Mouse (Mus musculus) hindbrain, embryonic 16.5 days (tissue): ENCODE measurements around the gene Homer1. TPM values are rescaled to one million over a fixed set of nuclear protein-coding genes. Genes with fewer than 3 reads are reported as not detected.

ENCODE experiments used
- ATAC-seq: fragments of 200-750 bp; cut with Nextera tagmentation; 2 replicates; pipeline ENCODE4 v1.8.0; 2017; ENCODE audit warnings: moderate TSS enrichment, moderate library complexity
- H3K27ac ChIP-seq: fragments of 300-500 bp; sonication (generic); 2 replicates; pipeline ENCODE4 v1.5.1; 2014; ENCODE audit warnings: low read depth, mild to moderate bottlenecking, control low read depth, low read length, moderate library complexity
- H3K27me3 ChIP-seq: fragments of 300-500 bp; sonication (generic); replicated peaks from 2 replicates; pipeline ENCODE4 v1.6.1; 2014; ENCODE audit warnings: low read length; ENCODE audit not compliant: control insufficient read depth, insufficient read depth
- H3K36me3 ChIP-seq: fragments of 300-500 bp; sonication (generic); 2 replicates; pipeline ENCODE4 v1.6.1; 2014; ENCODE audit warnings: mild to moderate bottlenecking, low read length, moderate library complexity, mixed read lengths; ENCODE audit not compliant: control insufficient read depth, insufficient read depth
- H3K4me1 ChIP-seq: fragments of 300-500 bp; sonication (generic); 2 replicates; pipeline ENCODE4 v1.6.1; 2014; ENCODE audit warnings: low read depth, low read length; ENCODE audit not compliant: control insufficient read depth, insufficient read depth
- H3K4me2 ChIP-seq: fragments of 300-500 bp; sonication (generic); 2 replicates; pipeline ENCODE4 v1.6.1; 2014; ENCODE audit warnings: mild to moderate bottlenecking, low read length, control low read depth, moderate library complexity
- H3K4me3 ChIP-seq: fragments of 300-500 bp; sonication (generic); 2 replicates; pipeline ENCODE4 v1.5.1; 2014; ENCODE audit warnings: mild to moderate bottlenecking, low read length, control low read depth, moderate library complexity
- H3K9ac ChIP-seq: fragments of 300-500 bp; sonication (generic); 2 replicates; pipeline ENCODE4 v1.6.1; 2014; ENCODE audit warnings: low read depth, mild to moderate bottlenecking, control low read depth, low read length, moderate library complexity
- H3K9me3 ChIP-seq: fragments of 300-500 bp; sonication (generic); 2 replicates; pipeline ENCODE4 v1.6.1; 2014; ENCODE audit warnings: mild to moderate bottlenecking, low read length, moderate library complexity; ENCODE audit not compliant: control insufficient read depth
- WGBS: fragments of 180-500 bp; shearing (Covaris S2); extraction: QIAGEN DNeasy Blood & Tissue Kit; methylation state at CpG from one replicate; pipeline ENCODE4 v1.1.7; 2014; 5-methylcytosine and 5-hydroxymethylcytosine counted together
- polyA plus RNA-seq: library from polyadenylated mRNA; unstranded; fragments of >200 nt; fragmentation: Nextera tagmentation; extraction: Ambion mirVana; gene quantifications from 2 replicates; pipeline ENCODE4 v1.2.1, GENCODE M21; 2015

The Homer1 gene
- 9.4 and 9.6 TPM in 2 replicates for polyA plus RNA-seq

- no peak for ATAC-seq
- no peaks in the 10 kb centered on the region for H3K4me1 ChIP-seq
- no peak within 1 kb of the TSS for H3K27ac ChIP-seq
- WGBS = 68% methylated on average over 5 of the region's 5 CpGs
- H3K4me3 ChIP-seq = no peak within 1 kb of the TSS
- H3K4me2 ChIP-seq = no peak within 1 kb of the TSS
- H3K36me3 ChIP-seq = no peaks in the 10 kb centered on the region
- H3K9ac ChIP-seq = no peak within 1 kb of the TSS
- no peaks in the 10 kb centered on the region for H3K9me3 ChIP-seq
- no peaks in the 10 kb centered on the region for H3K27me3 ChIP-seq
Observed at GRCm38 (mm10) chr13:93299316-93299715, at the start of gene Homer1. Homer1 (plus strand) TSS chr13:93299635.

DNA sequence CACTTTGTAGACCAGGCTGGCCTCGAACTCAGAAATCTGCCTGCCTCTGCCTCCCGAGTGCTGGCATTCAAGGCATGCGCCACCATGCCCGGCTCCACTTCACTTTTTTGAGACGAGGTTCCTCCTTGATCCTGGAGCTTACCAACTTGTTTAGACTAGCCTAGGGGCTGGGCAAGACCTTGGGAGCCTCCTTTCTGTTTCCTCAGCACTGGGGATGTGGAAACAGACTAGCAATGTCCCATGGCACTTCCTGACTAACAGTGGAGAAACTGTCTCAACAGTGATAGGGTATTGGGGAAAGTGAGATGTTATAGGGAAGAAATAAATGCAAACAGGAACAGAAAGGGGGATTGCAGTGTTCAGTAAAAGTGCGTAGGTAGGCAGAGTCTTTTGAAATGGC is 47.7 kb upstream of the Homer1 start:
- Histone ChIP-seq H3K36me3 (no peaks in the 10 kb centered on the region), H3K4me1 (no peaks in the 10 kb centered on the region), H3K9me3 (no peaks in the 10 kb centered on the region), H3K4me3 (no peak overlapping the region), H3K9ac (no peak overlapping the region), H3K27me3 (no peaks in the 10 kb centered on the region), H3K4me2 (no peak overlapping the region), H3K27ac (no peak overlapping the region)
- 91% methylated on average over 6 of the region's 6 CpGs for WGBS
- no peak for ATAC-seq

- ATAC-seq = no peak
- Histone ChIP-seq H3K27me3 (no peaks in the 10 kb centered on the region), H3K4me1 (no peaks in the 10 kb centered on the region), H3K4me3 (no peak overlapping the region), H3K9ac (no peak overlapping the region), H3K27ac (no peak overlapping the region), H3K9me3 (no peaks in the 10 kb centered on the region), H3K36me3 (no peaks in the 10 kb centered on the region), H3K4me2 (no peak overlapping the region)
- WGBS = 69% methylated on average over 10 of the region's 10 CpGs
Observed at GRCm38 (mm10) chr13:93252175-93252574, 47.3 kb upstream of the Homer1 start.

- Histone ChIP-seq H3K36me3 (no peaks in the 10 kb centered on the region), H3K4me2 (no peak overlapping the region), H3K9me3 (no peaks in the 10 kb centered on the region), H3K4me3 (no peak overlapping the region), H3K4me1 (no peaks in the 10 kb centered on the region), H3K27me3 (no peaks in the 10 kb centered on the region), H3K27ac (no peak overlapping the region), H3K9ac (no peak overlapping the region)
- 72% methylated on average over 5 of the region's 5 CpGs for WGBS
- no peak for ATAC-seq
Observed at GRCm38 (mm10) chr13:93252941-93253340, 46.5 kb upstream of the Homer1 start.

- H3K4me1 ChIP-seq = no peaks in the 10 kb centered on the region
- no peak overlapping the region for H3K4me2 ChIP-seq
- H3K4me3 ChIP-seq = no peak overlapping the region
- no peak overlapping the region for H3K9ac ChIP-seq
- H3K9me3 ChIP-seq = no peaks in the 10 kb centered on the region
- WGBS = 89% methylated on average over 2 of the region's 2 CpGs
- no peak for ATAC-seq
- no peak overlapping the region for H3K27ac ChIP-seq
- H3K36me3 ChIP-seq = no peaks in the 10 kb centered on the region
- H3K27me3 ChIP-seq = no peaks in the 10 kb centered on the region
Observed at GRCm38 (mm10) chr13:93267151-93267550, 32.3 kb upstream of the Homer1 start.

DNA sequence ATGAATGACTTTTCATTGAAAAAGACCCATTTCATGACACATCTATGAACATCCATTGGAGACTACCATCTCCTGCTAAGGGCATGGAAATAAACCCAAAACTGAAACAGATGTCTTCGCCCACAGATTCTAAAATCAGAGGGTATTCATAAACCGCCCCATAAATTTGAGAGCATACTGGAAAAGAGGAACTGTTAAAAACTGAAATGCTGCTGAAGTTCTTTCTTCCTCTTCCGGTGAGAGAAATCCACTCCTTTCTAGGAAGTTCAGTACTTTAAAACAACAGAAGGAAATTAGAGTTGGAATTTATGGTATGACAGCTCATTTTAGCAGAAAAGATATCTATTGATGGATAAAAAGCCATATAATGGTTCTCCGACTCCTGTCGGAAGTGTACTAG is 1.1 kb downstream of the Homer1 start:
- 93% methylated on average over 5 of the region's 5 CpGs for WGBS
- no peaks in the 10 kb centered on the region for H3K4me1 ChIP-seq
- H3K27ac ChIP-seq = no peak overlapping the region
- H3K36me3 ChIP-seq = no peaks in the 10 kb centered on the region
- H3K4me3 ChIP-seq = no peak overlapping the region
- H3K4me2 ChIP-seq = no peak overlapping the region
- ATAC-seq = no peak
- no peaks in the 10 kb centered on the region for H3K27me3 ChIP-seq
- no peak overlapping the region for H3K9ac ChIP-seq
- no peaks in the 10 kb centered on the region for H3K9me3 ChIP-seq

DNA sequence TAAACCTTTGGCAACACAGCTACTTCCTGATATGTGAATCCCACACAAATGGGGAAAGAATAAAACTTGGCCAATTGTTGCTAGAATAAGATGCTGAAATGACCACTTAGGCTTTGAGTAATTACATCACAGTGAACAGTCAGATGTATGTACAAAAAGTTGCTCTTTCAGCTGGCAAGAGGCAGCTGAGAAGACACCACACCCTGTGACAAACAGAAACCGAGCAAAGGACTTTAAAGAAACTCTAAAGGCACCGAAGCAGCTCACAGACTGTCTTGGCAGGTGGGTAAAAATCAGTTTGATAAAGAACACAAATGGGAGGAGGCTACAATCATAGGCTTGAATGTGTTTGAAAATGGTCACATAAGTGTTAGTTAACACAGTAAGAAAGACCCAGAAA is 1.6 kb downstream of the Homer1 start:
- no peak for ATAC-seq
- no peak overlapping the region for H3K9ac ChIP-seq
- no peaks in the 10 kb centered on the region for H3K36me3 ChIP-seq
- WGBS = 88% methylated on average over 2 of the region's 2 CpGs
- H3K4me2 ChIP-seq = no peak overlapping the region
- no peaks in the 10 kb centered on the region for H3K4me1 ChIP-seq
- no peak overlapping the region for H3K27ac ChIP-seq
- H3K4me3 ChIP-seq = no peak overlapping the region
- H3K27me3 ChIP-seq = no peaks in the 10 kb centered on the region
- no peaks in the 10 kb centered on the region for H3K9me3 ChIP-seq

- Histone ChIP-seq H3K36me3 (no peaks in the 10 kb centered on the region), H3K4me3 (peak overlapping the region; percentile 94), H3K27ac (peak overlapping the region; percentile 99), H3K9ac (peak overlapping the region; percentile 93), H3K27me3 (no peaks in the 10 kb centered on the region), H3K4me1 (peaks cover 12% of the 10 kb centered on the region), H3K9me3 (no peaks in the 10 kb centered on the region), H3K4me2 (peak overlapping the region; percentile 53)
- no peak for ATAC-seq
- WGBS = 12% methylated on average over 19 of the region's 19 CpGs
Observed at GRCm38 (mm10) chr13:93302846-93303562, 3.6 kb downstream of the Homer1 start.

DNA sequence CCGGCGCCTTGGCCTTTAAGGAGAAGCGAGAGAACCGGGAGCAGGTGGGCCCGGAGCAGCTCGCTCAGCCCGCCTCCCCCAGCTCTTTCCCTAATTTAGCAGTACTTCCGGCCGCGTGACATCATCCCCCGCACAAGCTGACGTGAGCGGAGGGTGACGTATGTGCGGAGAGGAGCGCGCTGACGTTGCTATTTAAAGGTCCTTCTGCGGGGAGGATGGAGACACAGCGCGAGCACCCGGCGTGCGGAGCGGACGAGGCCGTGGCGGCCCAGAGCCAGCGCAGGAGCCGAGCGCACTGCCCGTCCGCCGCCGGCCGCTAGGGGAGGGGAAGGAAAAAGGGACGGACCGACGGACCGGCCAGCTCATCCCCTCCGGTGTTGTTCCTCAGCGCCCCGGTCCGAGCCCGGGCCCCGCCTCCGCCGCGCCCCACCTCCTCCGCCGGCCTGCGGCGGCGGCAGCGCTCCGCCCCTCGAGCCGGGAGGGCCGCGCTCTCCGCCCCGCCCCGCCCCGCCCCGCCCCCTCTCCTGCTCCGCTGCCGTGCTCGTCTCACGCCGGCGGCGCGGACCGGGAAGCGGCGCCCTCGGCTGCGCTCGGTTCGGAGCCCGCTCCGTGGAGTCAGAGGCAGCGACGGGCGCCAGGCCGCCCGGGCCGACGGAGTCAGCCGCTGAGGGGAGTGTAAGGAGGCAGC is 4.3 kb downstream of the Homer1 start:
- peak overlapping the region; percentile 99 for H3K27ac ChIP-seq
- peak overlapping the region; percentile 94 for H3K4me3 ChIP-seq
- WGBS = 0% methylated on average over 63 of the region's 90 CpGs
- H3K4me2 ChIP-seq = peak overlapping the region; percentile 68
- H3K9ac ChIP-seq = peak overlapping the region; percentile 93
- peak; percentile 98 for ATAC-seq
- no peaks in the 10 kb centered on the region for H3K9me3 ChIP-seq
- H3K36me3 ChIP-seq = no peaks in the 10 kb centered on the region
- no peaks in the 10 kb centered on the region for H3K27me3 ChIP-seq
- H3K4me1 ChIP-seq = peaks cover 19% of the 10 kb centered on the region
